Mouse (Mus musculus) embryonic facial prominence, embryonic 14.5 days (tissue): Measurements from ENCODE around the gene Crk. TPM values are rescaled to one million over a fixed set of nuclear protein-coding genes. Genes with fewer than 3 reads are reported as not detected.

Source experiments
- ATAC-seq: fragments of 200-750 bp; cut with Nextera tagmentation; 2 replicates; pipeline ENCODE4 v1.8.0; 2017; ENCODE audit warnings: low read depth, moderate number of reproducible peaks, moderate TSS enrichment
- DNase-seq: peaks from one replicate; pipeline ENCODE4 v3.0.0-alpha.2; 2015; ENCODE audit warnings: low spot score
- H3K27ac ChIP-seq: fragments of 300-500 bp; sonication (generic); replicated peaks from 2 replicates; pipeline ENCODE4 v1.5.1; 2014; ENCODE audit warnings: low read depth, mild to moderate bottlenecking, low read length, moderate library complexity
- H3K27me3 ChIP-seq: fragments of 300-500 bp; sonication (generic); replicated peaks from 2 replicates; pipeline ENCODE4 v1.6.1; 2014; ENCODE audit warnings: low read length; ENCODE audit not compliant: control insufficient read depth, insufficient read depth
- H3K36me3 ChIP-seq: fragments of 300-500 bp; sonication (generic); 2 replicates; pipeline ENCODE4 v1.6.1; 2014; ENCODE audit warnings: low read length, mixed read lengths; ENCODE audit not compliant: control insufficient read depth, insufficient read depth
- H3K4me1 ChIP-seq: fragments of 300-500 bp; sonication (generic); 2 replicates; pipeline ENCODE4 v1.6.1; 2014; ENCODE audit warnings: antibody characterized with exemption, low read length; ENCODE audit not compliant: control insufficient read depth, insufficient read depth
- H3K4me2 ChIP-seq: fragments of 300-500 bp; sonication (generic); 2 replicates; pipeline ENCODE4 v1.6.1; 2014; ENCODE audit warnings: low read depth, mild to moderate bottlenecking, low read length, moderate library complexity, mixed read lengths
- H3K4me3 ChIP-seq: fragments of 300-500 bp; sonication (generic); 2 replicates; pipeline ENCODE4 v1.5.1; 2014; ENCODE audit warnings: low read depth, mild to moderate bottlenecking, low read length
- H3K9ac ChIP-seq: fragments of 300-500 bp; sonication (generic); 2 replicates; pipeline ENCODE4 v1.6.1; 2014; ENCODE audit warnings: low read depth, mild to moderate bottlenecking, low read length, moderate library complexity, mixed read lengths
- H3K9me3 ChIP-seq: fragments of 300-500 bp; sonication (generic); 2 replicates; pipeline ENCODE4 v1.6.1; 2016; ENCODE audit warnings: low read length; ENCODE audit not compliant: control insufficient read depth
- whole genome bisulfite sequencing: fragments of 180-500 bp; shearing (Covaris S2); extraction: QIAGEN DNeasy Blood & Tissue Kit; methylation state at CpG from one replicate; pipeline ENCODE4 v1.1.7; 2014; 5-methylcytosine and 5-hydroxymethylcytosine counted together
- polyA plus RNA-seq: library from polyadenylated mRNA; unstranded; fragments of >200 nt; fragmentation: Nextera tagmentation; extraction: Ambion mirVana; gene quantifications from 2 replicates; pipeline ENCODE4 v1.2.1, GENCODE M21; 2014

Gene Crk
- polyA plus RNA-seq, 1 experiment from 2014 or later: 106 TPM

- Histone ChIP-seq H3K9me3 (no peaks in the 10 kb centered on the region), H3K4me2 (peak overlapping the region; percentile 90), H3K27ac (peak overlapping the region; percentile 75), H3K27me3 (peaks cover 8% of the 10 kb centered on the region; the same call in 1 of the 2 replicates), H3K4me1 (peaks cover 37% of the 10 kb centered on the region), H3K9ac (peak overlapping the region; percentile 58; the same call in 1 of the 2 replicates), H3K36me3 (peaks cover 4% of the 10 kb centered on the region; the same call in 1 of the 2 replicates), H3K4me3 (peak overlapping the region; percentile 53)
- ATAC-seq: no peak
- DNase-seq: no peak
- WGBS: 28% methylated on average over 13 of the region's 14 CpGs
Observed at GRCm38 (mm10) chr11:75652942-75653684, 25.9 kb upstream of the Crk start.

- H3K27me3 ChIP-seq: peaks cover 8% of the 10 kb centered on the region; the same call in 1 of the 2 replicates
- peak overlapping the region; percentile 75 for H3K27ac ChIP-seq
- peak; percentile 61 for ATAC-seq
- H3K4me2 ChIP-seq: peak overlapping the region; percentile 90
- H3K9me3 ChIP-seq: no peaks in the 10 kb centered on the region
- H3K36me3 ChIP-seq: peaks cover 12% of the 10 kb centered on the region; the same call in 1 of the 2 replicates
- H3K9ac ChIP-seq: peak overlapping the region; percentile 58
- 4% methylated on average over 13 of the region's 45 CpGs for WGBS
- peaks cover 37% of the 10 kb centered on the region for H3K4me1 ChIP-seq
- H3K4me3 ChIP-seq: peak overlapping the region; percentile 53
- DNase-seq: peak; percentile 91
Observed at GRCm38 (mm10) chr11:75653781-75654470, 25.1 kb upstream of the Crk start.

- H3K4me3 ChIP-seq: peak overlapping the region; percentile 81
- H3K4me1 ChIP-seq: peaks cover 37% of the 10 kb centered on the region
- ATAC-seq: peak; percentile 10; the same call in 1 of the 2 replicates
- peaks cover 20% of the 10 kb centered on the region; the same call in 1 of the 2 replicates for H3K36me3 ChIP-seq
- DNase-seq: no peak
- H3K4me2 ChIP-seq: peak overlapping the region; percentile 90
- H3K27ac ChIP-seq: peak overlapping the region; percentile 78; the same call in 1 of the 2 replicates
- H3K27me3 ChIP-seq: peaks cover 8% of the 10 kb centered on the region; the same call in 1 of the 2 replicates
- peak overlapping the region; percentile 85 for H3K9ac ChIP-seq
- WGBS: 47% methylated on average over 25 of the region's 25 CpGs
- no peaks in the 10 kb centered on the region for H3K9me3 ChIP-seq
Observed at GRCm38 (mm10) chr11:75654471-75655390, 24.3 kb upstream of the Crk start.

- 2% methylated on average over 45 of the region's 78 CpGs for WGBS
- peaks cover 8% of the 10 kb centered on the region; the same call in 1 of the 2 replicates for H3K27me3 ChIP-seq
- DNase-seq (peak; percentile 86), ATAC-seq (peak; percentile 58)
- H3K9ac ChIP-seq: peak overlapping the region; percentile 85
- peak overlapping the region; percentile 78 for H3K27ac ChIP-seq
- peaks cover 30% of the 10 kb centered on the region; the same call in 1 of the 2 replicates for H3K36me3 ChIP-seq
- peak overlapping the region; percentile 82 for H3K4me2 ChIP-seq
- H3K4me1 ChIP-seq: peaks cover 37% of the 10 kb centered on the region
- peak overlapping the region; percentile 81 for H3K4me3 ChIP-seq
- no peaks in the 10 kb centered on the region for H3K9me3 ChIP-seq
Observed at GRCm38 (mm10) chr11:75655621-75656545, 23.2 kb upstream of the Crk start.

GRCm38 (mm10) chr11:75656621-75657590 lies 22.2 kb upstream of the Crk start:
- peaks cover 40% of the 10 kb centered on the region; the same call in 1 of the 2 replicates for H3K36me3 ChIP-seq
- no peak for ATAC-seq
- H3K27me3 ChIP-seq: peaks cover 8% of the 10 kb centered on the region; the same call in 1 of the 2 replicates
- no peak for DNase-seq
- H3K4me2 ChIP-seq: peak overlapping the region; percentile 82
- H3K4me3 ChIP-seq: peak overlapping the region; percentile 81
- WGBS: 68% methylated on average over 13 of the region's 20 CpGs
- no peaks in the 10 kb centered on the region for H3K9me3 ChIP-seq
- peaks cover 32% of the 10 kb centered on the region for H3K4me1 ChIP-seq
- H3K27ac ChIP-seq: peak overlapping the region; percentile 78
- peak overlapping the region; percentile 85 for H3K9ac ChIP-seq

- Histone ChIP-seq H3K9ac (no peak overlapping the region), H3K9me3 (no peaks in the 10 kb centered on the region), H3K27me3 (no peaks in the 10 kb centered on the region), H3K4me3 (no peak overlapping the region), H3K4me1 (peaks cover 26% of the 10 kb centered on the region), H3K4me2 (no peak overlapping the region), H3K27ac (no peak overlapping the region), H3K36me3 (peaks cover 50% of the 10 kb centered on the region)
- ATAC-seq: no peak
- DNase-seq: no peak
Observed at GRCm38 (mm10) chr11:75657841-75658240, 21.2 kb upstream of the Crk start.

GRCm38 (mm10) chr11:75658311-75658710 lies 20.7 kb upstream of the Crk start:
- DNase-seq (no peak), ATAC-seq (no peak)
- Histone ChIP-seq H3K27ac (no peak overlapping the region), H3K36me3 (peaks cover 54% of the 10 kb centered on the region), H3K9me3 (no peaks in the 10 kb centered on the region), H3K4me3 (no peak overlapping the region), H3K27me3 (no peaks in the 10 kb centered on the region), H3K4me2 (no peak overlapping the region), H3K4me1 (peaks cover 22% of the 10 kb centered on the region), H3K9ac (no peak overlapping the region)
- 94% methylated on average over 13 of the region's 13 CpGs for WGBS
